Mouse (Mus musculus): ENCODE measurements at regions not wholly inside any gene's neighbourhood (a gene's known extent, or its start where the extent isn't known, plus 50 kb on each side); places are given as distances from the start of the nearest gene placed in this dataset.

GRCm38 (mm10) chr3:8751356-8751755 lies 858.5 kb downstream of the Zfp704 start:
- DNase-seq (ENCODE audit: low spot score) = no peak

- no peak for DNase-seq (ENCODE audit: low spot score)
Observed at GRCm38 (mm10) chr3:8750858-8751257, 859.0 kb downstream of the Zfp704 start.

- DNase-seq (ENCODE audit: low spot score) = no peak
Observed at GRCm38 (mm10) chr3:8750162-8750561, 859.7 kb downstream of the Zfp704 start.

GRCm38 (mm10) chr3:8747201-8747600 lies 862.7 kb downstream of the Zfp704 start:
- no peak for DNase-seq (ENCODE audit: low spot score)

GRCm38 (mm10) chr3:8746677-8747076 lies 863.2 kb downstream of the Zfp704 start:
- no peak for DNase-seq (ENCODE audit: low spot score)

GRCm38 (mm10) chr3:8746037-8746436 lies 863.8 kb downstream of the Zfp704 start:
- DNase-seq (ENCODE audit: low spot score) = no peak

- DNase-seq (ENCODE audit: low spot score) = no peak
Observed at GRCm38 (mm10) chr3:8744857-8745256, 865.0 kb downstream of the Zfp704 start.

GRCm38 (mm10) chr3:8743650-8744049 lies 866.2 kb downstream of the Zfp704 start:
- DNase-seq (ENCODE audit: low spot score) = no peak

- DNase-seq (ENCODE audit: low spot score) = no peak
Observed at GRCm38 (mm10) chr3:8741266-8742023, 868.4 kb downstream of the Zfp704 start.

GRCm38 (mm10) chr3:8740710-8741109 lies 869.2 kb downstream of the Zfp704 start:
- no peak for DNase-seq (ENCODE audit: low spot score)

- no peak for DNase-seq (ENCODE audit: low spot score)
Observed at GRCm38 (mm10) chr3:8739299-8739698, 870.6 kb downstream of the Zfp704 start.

- DNase-seq (ENCODE audit: low spot score) = no peak
Observed at GRCm38 (mm10) chr3:8736239-8736953, 873.5 kb downstream of the Zfp704 start.

- no peak for DNase-seq (ENCODE audit: low spot score)
Observed at GRCm38 (mm10) chr3:8734096-8734495, 875.8 kb downstream of the Zfp704 start.

GRCm38 (mm10) chr3:8731398-8731797 lies 878.5 kb downstream of the Zfp704 start:
- no peak for DNase-seq (ENCODE audit: low spot score)

- DNase-seq (ENCODE audit: low spot score) = no peak
Observed at GRCm38 (mm10) chr3:8721628-8722594, 888.0 kb downstream of the Zfp704 start.

- DNase-seq (ENCODE audit: low spot score) = no peak
Observed at GRCm38 (mm10) chr3:8720586-8721100, 889.2 kb downstream of the Zfp704 start.

GRCm38 (mm10) chr3:8718206-8718605 lies 891.7 kb downstream of the Zfp704 start:
- no peak for DNase-seq (ENCODE audit: low spot score)

- DNase-seq (ENCODE audit: low spot score) = peak; percentile 77
Observed at GRCm38 (mm10) chr3:8717334-8717812, 892.5 kb downstream of the Zfp704 start.
